Mouse (Mus musculus) embryo, embryonic 9.5 days (tissue): Measurements from ENCODE around the gene A430078G23Rik.
A peak's percentile ranks its signal among the peaks of the same experiment; 100 is the strongest.

Experiments
- DNase-seq: peaks from one replicate; pipeline ENCODE4 v3.0.0-alpha.2; 2017; ENCODE audit errors: extremely low spot score

Gene A430078G23Rik

GRCm38 (mm10) chr8:3411085-3411484 lies 57.9 kb downstream of the A430078G23Rik start:
- DNase-seq: no peak

- DNase-seq: no peak
Measured at GRCm38 (mm10) chr8:3411901-3412301, 58.7 kb downstream of the A430078G23Rik start.

GRCm38 (mm10) chr8:3412816-3413215 lies 59.6 kb downstream of the A430078G23Rik start:
- DNase-seq: no peak

- no peak for DNase-seq
Measured at GRCm38 (mm10) chr8:3414639-3415190, 61.5 kb downstream of the A430078G23Rik start.

- DNase-seq: no peak
Measured at GRCm38 (mm10) chr8:3415259-3415658, 62.0 kb downstream of the A430078G23Rik start.

GRCm38 (mm10) chr8:3415661-3416060 lies 62.4 kb downstream of the A430078G23Rik start:
- DNase-seq: no peak

- DNase-seq: peak; percentile 46
Measured at GRCm38 (mm10) chr8:3416846-3417245, 63.6 kb downstream of the A430078G23Rik start.

- DNase-seq: peak; percentile 68
Measured at GRCm38 (mm10) chr8:3417455-3417854, 64.2 kb downstream of the A430078G23Rik start.

GRCm38 (mm10) chr8:3418101-3418500 lies 64.9 kb downstream of the A430078G23Rik start:
- DNase-seq: peak; percentile 18

GRCm38 (mm10) chr8:3420105-3420706 lies 67.0 kb downstream of the A430078G23Rik start:
- DNase-seq: no peak

GRCm38 (mm10) chr8:3421507-3421906 lies 68.3 kb downstream of the A430078G23Rik start:
- no peak for DNase-seq

- DNase-seq: no peak
Measured at GRCm38 (mm10) chr8:3425217-3425616, 72.0 kb downstream of the A430078G23Rik start.

GRCm38 (mm10) chr8:3426211-3426610 lies 73.0 kb downstream of the A430078G23Rik start:
- no peak for DNase-seq

- DNase-seq: no peak
Measured at GRCm38 (mm10) chr8:3428426-3428825, 75.2 kb downstream of the A430078G23Rik start.

- DNase-seq: no peak
Measured at GRCm38 (mm10) chr8:3429966-3430365, 76.8 kb downstream of the A430078G23Rik start.

- DNase-seq: no peak
Measured at GRCm38 (mm10) chr8:3431113-3431512, 77.9 kb downstream of the A430078G23Rik start.

- no peak for DNase-seq
Measured at GRCm38 (mm10) chr8:3436492-3436891, 83.3 kb downstream of the A430078G23Rik start.

GRCm38 (mm10) chr8:3439510-3439909 lies 86.3 kb downstream of the A430078G23Rik start:
- no peak for DNase-seq
